Mouse (Mus musculus) forebrain, embryonic 12.5 days (tissue): ENCODE data around the gene Fxr2. TPM values are rescaled to one million over a fixed set of nuclear protein-coding genes. Genes with fewer than 3 reads are reported as not detected.
A peak's percentile ranks its signal among the peaks of the same experiment; 100 is the strongest.

Source experiments
- ATAC-seq: fragments of 200-750 bp; cut with Nextera tagmentation; 2 replicates; pipeline ENCODE4 v1.8.0; 2017; ENCODE audit warnings: moderate TSS enrichment; ENCODE audit not compliant: low FRiP score
- H3K27ac ChIP-seq: fragments of 300-500 bp; sonication (generic); 2 replicates; pipeline ENCODE4 v1.5.1; 2016; ENCODE audit warnings: mild to moderate bottlenecking
- H3K27me3 ChIP-seq: fragments of 300-500 bp; sonication (generic); 2 replicates; pipeline ENCODE4 v1.6.1; 2016; ENCODE audit warnings: mild to moderate bottlenecking
- H3K36me3 ChIP-seq: fragments of 300-500 bp; sonication (generic); replicated peaks from 2 replicates; pipeline ENCODE4 v1.6.1; 2016; ENCODE audit warnings: mild to moderate bottlenecking
- H3K4me1 ChIP-seq: fragments of 300-500 bp; sonication (generic); 2 replicates; pipeline ENCODE4 v1.6.1; 2016
- H3K4me2 ChIP-seq: fragments of 300-500 bp; sonication (generic); 2 replicates; pipeline ENCODE4 v1.6.1; 2016; ENCODE audit warnings: mild to moderate bottlenecking, moderate library complexity
- H3K4me3 ChIP-seq: fragments of 300-500 bp; sonication (generic); replicated peaks from 2 replicates; pipeline ENCODE4 v1.5.1; 2016; ENCODE audit warnings: mild to moderate bottlenecking
- H3K9ac ChIP-seq: fragments of 300-500 bp; sonication (generic); 2 replicates; pipeline ENCODE4 v1.6.1; 2016; ENCODE audit warnings: mild to moderate bottlenecking
- H3K9me3 ChIP-seq: fragments of 300-500 bp; sonication (generic); 2 replicates; pipeline ENCODE4 v1.6.1; 2016
- WGBS: fragments of 180-500 bp; shearing (Covaris S2); methylation state at CpG from one replicate; pipeline ENCODE4 v1.1.7; 2016; 5-methylcytosine and 5-hydroxymethylcytosine counted together
- polyA plus RNA-seq: library from polyadenylated mRNA; unstranded; fragments of >200 nt; fragmentation: Nextera tagmentation; extraction: Ambion mirVana; gene quantifications from 2 replicates; pipeline ENCODE4 v1.2.1, GENCODE M21; 2016

The Fxr2 gene
- polyA plus RNA-seq, 1 experiment from 2014 or later: 46.0 TPM

GRCm38 (mm10) chr11:69665457-69665960 is 32.7 kb downstream of the Fxr2 start:
- H3K9me3 ChIP-seq: no peaks in the 10 kb centered on the region
- 82% methylated on average over 9 of the region's 9 CpGs for WGBS
- peaks cover 64% of the 10 kb centered on the region for H3K36me3 ChIP-seq
- peaks cover 33% of the 10 kb centered on the region for H3K4me1 ChIP-seq
- H3K27ac ChIP-seq: no peak overlapping the region
- H3K4me2 ChIP-seq: no peak overlapping the region
- no peak overlapping the region for H3K4me3 ChIP-seq
- no peaks in the 10 kb centered on the region for H3K27me3 ChIP-seq
- H3K9ac ChIP-seq: no peak overlapping the region
- ATAC-seq: no peak

GRCm38 (mm10) chr11:69665961-69666664 is 33.3 kb downstream of the Fxr2 start, which contains the start of gene Cd68:
TSS of gene Cd68 (minus strand) at chr11:69666153.
- Histone ChIP-seq H3K36me3 (peaks cover 68% of the 10 kb centered on the region), H3K4me3 (no peak within 1 kb of the TSS), H3K4me2 (no peak within 1 kb of the TSS), H3K27ac (no peak within 1 kb of the TSS), H3K27me3 (no peaks in the 10 kb centered on the region), H3K9me3 (no peaks in the 10 kb centered on the region), H3K4me1 (peaks cover 32% of the 10 kb centered on the region), H3K9ac (0 out of 2 replicates have a peak within 1 kb of the TSS, but pooled peaks have one; percentile 17)
- WGBS: 29% methylated on average over 7 of the region's 7 CpGs
- no peak for ATAC-seq

- Histone ChIP-seq H3K9ac (no peak overlapping the region), H3K4me1 (peaks cover 27% of the 10 kb centered on the region), H3K9me3 (no peaks in the 10 kb centered on the region), H3K36me3 (peaks cover 68% of the 10 kb centered on the region), H3K4me2 (no peak overlapping the region), H3K27ac (no peak overlapping the region), H3K4me3 (no peak overlapping the region), H3K27me3 (no peaks in the 10 kb centered on the region)
- 82% methylated on average over 3 of the region's 3 CpGs for WGBS
- no peak for ATAC-seq
These were observed 33.8 kb downstream of the Fxr2 start for GRCm38 (mm10) chr11:69666665-69667005.

GRCm38 (mm10) chr11:69670786-69671725 is 38.3 kb downstream of the Fxr2 start:
- H3K27ac ChIP-seq: peak overlapping the region; percentile 98
- H3K9me3 ChIP-seq: no peaks in the 10 kb centered on the region
- H3K9ac ChIP-seq: peak overlapping the region; percentile 99
- H3K27me3 ChIP-seq: no peaks in the 10 kb centered on the region
- peak overlapping the region; percentile 99 for H3K4me3 ChIP-seq
- peaks cover 76% of the 10 kb centered on the region for H3K36me3 ChIP-seq
- peaks cover 30% of the 10 kb centered on the region for H3K4me1 ChIP-seq
- peak overlapping the region; percentile 95 for H3K4me2 ChIP-seq
- under 1% methylated on average over 55 of the region's 61 CpGs for WGBS
- peak; percentile 73 for ATAC-seq

GRCm38 (mm10) chr11:69671726-69672124 is 38.9 kb downstream of the Fxr2 start:
- Histone ChIP-seq H3K4me3 (peak overlapping the region; percentile 99), H3K4me1 (peaks cover 30% of the 10 kb centered on the region), H3K9me3 (no peaks in the 10 kb centered on the region), H3K27me3 (no peaks in the 10 kb centered on the region), H3K27ac (peak overlapping the region; percentile 98), H3K36me3 (peaks cover 76% of the 10 kb centered on the region), H3K4me2 (peak overlapping the region; percentile 95), H3K9ac (peak overlapping the region; percentile 99)
- peak; percentile 15 for ATAC-seq
- 0% methylated on average over 43 of the region's 43 CpGs for WGBS

- Histone ChIP-seq H3K27ac (peak within 1 kb of the TSS; percentile 98), H3K9me3 (no peaks in the 10 kb centered on the region), H3K4me1 (peaks cover 30% of the 10 kb centered on the region), H3K4me2 (peak within 1 kb of the TSS; percentile 95), H3K27me3 (no peaks in the 10 kb centered on the region), H3K9ac (peak within 1 kb of the TSS; percentile 99), H3K4me3 (peak within 1 kb of the TSS; percentile 99), H3K36me3 (peaks cover 77% of the 10 kb centered on the region)
- peak; percentile 97 for ATAC-seq
- 0% methylated on average over 36 of the region's 36 CpGs for WGBS
These were observed 39.5 kb downstream of the Fxr2 start, which contains the start of gene Eif4a1 for GRCm38 (mm10) chr11:69672211-69672706. TSS of gene Eif4a1 (minus strand) at chr11:69672423.

- WGBS: no CpG with 5 or more reads among the region's 2 CpGs
- H3K36me3 ChIP-seq: peaks cover 61% of the 10 kb centered on the region
- H3K27me3 ChIP-seq: 0 out of 2 replicates have a peak, but pooled peaks cover 2% of the 10 kb centered on the region
- H3K9me3 ChIP-seq: no peaks in the 10 kb centered on the region
- no peak overlapping the region for H3K27ac ChIP-seq
- no peak overlapping the region for H3K9ac ChIP-seq
- H3K4me2 ChIP-seq: no peak overlapping the region
- ATAC-seq: no peak
- peaks cover 33% of the 10 kb centered on the region for H3K4me1 ChIP-seq
- H3K4me3 ChIP-seq: no peak overlapping the region
These were observed 46.4 kb downstream of the Fxr2 start for GRCm38 (mm10) chr11:69679144-69679543.

GRCm38 (mm10) chr11:69680136-69680855 is 47.5 kb downstream of the Fxr2 start:
- H3K4me1 ChIP-seq: peaks cover 33% of the 10 kb centered on the region
- peaks cover 11% of the 10 kb centered on the region; the same call in 1 of the 2 replicates for H3K27me3 ChIP-seq
- H3K36me3 ChIP-seq: peaks cover 50% of the 10 kb centered on the region
- H3K9me3 ChIP-seq: no peaks in the 10 kb centered on the region
- ATAC-seq: no peak
- peak overlapping the region; percentile 88 for H3K4me2 ChIP-seq
- WGBS: 93% methylated on average over 30 of the region's 30 CpGs
- peak overlapping the region; percentile 83 for H3K4me3 ChIP-seq
- H3K27ac ChIP-seq: no peak overlapping the region
- peak overlapping the region; percentile 75; the same call in 1 of the 2 replicates for H3K9ac ChIP-seq

- peak; percentile 98 for ATAC-seq
- Histone ChIP-seq H3K4me3 (peak within 1 kb of the TSS; percentile 83), H3K27ac (peak within 1 kb of the TSS; percentile 95), H3K27me3 (peaks cover 13% of the 10 kb centered on the region; the same call in 1 of the 2 replicates), H3K9me3 (no peaks in the 10 kb centered on the region), H3K9ac (peak within 1 kb of the TSS; percentile 75), H3K4me2 (peak within 1 kb of the TSS; percentile 88), H3K4me1 (peaks cover 36% of the 10 kb centered on the region), H3K36me3 (peaks cover 37% of the 10 kb centered on the region)
- WGBS: under 1% methylated on average over 76 of the region's 80 CpGs
These were observed 48.8 kb downstream of the Fxr2 start, which contains the start of gene Senp3 for GRCm38 (mm10) chr11:69681314-69682208. TSS of gene Senp3 (minus strand) at chr11:69682084.

GRCm38 (mm10) chr11:69682209-69682839 is 49.5 kb downstream of the Fxr2 start:
- WGBS: 26% methylated on average over 24 of the region's 24 CpGs
- Histone ChIP-seq H3K4me1 (peaks cover 36% of the 10 kb centered on the region), H3K9ac (peak overlapping the region; percentile 75), H3K36me3 (peaks cover 31% of the 10 kb centered on the region), H3K27me3 (peaks cover 17% of the 10 kb centered on the region; the same call in 1 of the 2 replicates), H3K27ac (peak overlapping the region; percentile 95), H3K9me3 (no peaks in the 10 kb centered on the region), H3K4me2 (peak overlapping the region; percentile 88), H3K4me3 (peak overlapping the region; percentile 83)
- ATAC-seq: peak; percentile 42
